Mouse (Mus musculus): ENCODE measurements around the gene Sfmbt1. TPM values are rescaled to one million over a fixed set of nuclear protein-coding genes. Genes with fewer than 3 reads are reported as not detected.

Gene Sfmbt1
- polyA plus RNA-seq, 1 experiment from 2014 or later, result 15.5 TPM

GRCm38 (mm10) chr14:30721850-30722249 lies 7.2 kb downstream of the Sfmbt1 start:
- H3K36me3 ChIP-seq, result no peaks in the 10 kb centered on the region
- no peak for ATAC-seq (ENCODE audit: low FRiP score, low read depth)
- H3K4me3 ChIP-seq, result no peak overlapping the region
- no peaks in the 10 kb centered on the region for H3K27me3 ChIP-seq
- no peak overlapping the region for H3K27ac ChIP-seq
- 88% methylated on average over 1 of the region's 1 CpGs for WGBS
- no peak overlapping the region for H3K9ac ChIP-seq
- peaks cover 3% of the 10 kb centered on the region for H3K4me1 ChIP-seq
- H3K9me3 ChIP-seq, result no peaks in the 10 kb centered on the region
- no peak overlapping the region for H3K4me2 ChIP-seq (replicated peaks)

GRCm38 (mm10) chr14:30722406-30722805 lies 7.8 kb downstream of the Sfmbt1 start:
- Histone ChIP-seq H3K9me3 (no peaks in the 10 kb centered on the region), H3K36me3 (no peaks in the 10 kb centered on the region), H3K27me3 (no peaks in the 10 kb centered on the region), H3K4me1 (no peaks in the 10 kb centered on the region), H3K4me2 (replicated peaks) (no peak overlapping the region), H3K27ac (no peak overlapping the region), H3K4me3 (no peak overlapping the region), H3K9ac (no peak overlapping the region)
- WGBS, result 88% methylated on average over 5 of the region's 5 CpGs
- no peak for ATAC-seq (ENCODE audit: low FRiP score, low read depth)

GRCm38 (mm10) chr14:30731896-30732295 lies 17.2 kb downstream of the Sfmbt1 start:
- Histone ChIP-seq H3K9me3 (no peaks in the 10 kb centered on the region), H3K4me1 (no peaks in the 10 kb centered on the region; the same call in 1 of the 2 replicates), H3K27ac (no peak overlapping the region), H3K4me2 (replicated peaks) (no peak overlapping the region), H3K27me3 (no peaks in the 10 kb centered on the region), H3K36me3 (no peaks in the 10 kb centered on the region), H3K4me3 (no peak overlapping the region), H3K9ac (no peak overlapping the region)
- 88% methylated on average over 3 of the region's 3 CpGs for WGBS
- no peak for ATAC-seq (ENCODE audit: low FRiP score, low read depth)

GRCm38 (mm10) chr14:30734665-30735064 lies 20.0 kb downstream of the Sfmbt1 start:
- H3K36me3 ChIP-seq, result no peaks in the 10 kb centered on the region
- 95% methylated on average over 5 of the region's 5 CpGs for WGBS
- H3K4me2 ChIP-seq (replicated peaks), result no peak overlapping the region
- ATAC-seq (ENCODE audit: low FRiP score, low read depth), result no peak
- no peak overlapping the region for H3K9ac ChIP-seq
- no peak overlapping the region for H3K27ac ChIP-seq
- no peaks in the 10 kb centered on the region; the same call in 1 of the 2 replicates for H3K4me1 ChIP-seq
- no peaks in the 10 kb centered on the region for H3K9me3 ChIP-seq
- no peak overlapping the region for H3K4me3 ChIP-seq
- no peaks in the 10 kb centered on the region for H3K27me3 ChIP-seq

- Histone ChIP-seq H3K4me1 (no peaks in the 10 kb centered on the region), H3K9me3 (no peaks in the 10 kb centered on the region), H3K4me3 (no peak overlapping the region), H3K4me2 (replicated peaks) (no peak overlapping the region), H3K36me3 (no peaks in the 10 kb centered on the region), H3K9ac (no peak overlapping the region), H3K27ac (no peak overlapping the region), H3K27me3 (no peaks in the 10 kb centered on the region)
- 65% methylated on average over 3 of the region's 3 CpGs for WGBS
- no peak for ATAC-seq (ENCODE audit: low FRiP score, low read depth)
Measured at GRCm38 (mm10) chr14:30735810-30736209, 21.2 kb downstream of the Sfmbt1 start.

GRCm38 (mm10) chr14:30736413-30736812 lies 21.8 kb downstream of the Sfmbt1 start:
- H3K9ac ChIP-seq, result no peak overlapping the region
- no peak for ATAC-seq (ENCODE audit: low FRiP score, low read depth)
- WGBS, result 92% methylated on average over 1 of the region's 1 CpGs
- no peak overlapping the region for H3K4me2 ChIP-seq (replicated peaks)
- H3K27ac ChIP-seq, result no peak overlapping the region
- no peak overlapping the region for H3K4me3 ChIP-seq
- H3K27me3 ChIP-seq, result no peaks in the 10 kb centered on the region
- H3K9me3 ChIP-seq, result no peaks in the 10 kb centered on the region
- H3K4me1 ChIP-seq, result no peaks in the 10 kb centered on the region
- H3K36me3 ChIP-seq, result no peaks in the 10 kb centered on the region

- no peak overlapping the region for H3K4me2 ChIP-seq (replicated peaks)
- 79% methylated on average over 3 of the region's 3 CpGs for WGBS
- H3K27me3 ChIP-seq, result no peaks in the 10 kb centered on the region
- no peak overlapping the region for H3K9ac ChIP-seq
- H3K4me1 ChIP-seq, result no peaks in the 10 kb centered on the region
- H3K27ac ChIP-seq, result no peak overlapping the region
- no peak for ATAC-seq (ENCODE audit: low FRiP score, low read depth)
- H3K4me3 ChIP-seq, result no peak overlapping the region
- no peaks in the 10 kb centered on the region; the same call in 1 of the 2 replicates for H3K36me3 ChIP-seq
- no peaks in the 10 kb centered on the region for H3K9me3 ChIP-seq
Measured at GRCm38 (mm10) chr14:30743891-30744290, 29.2 kb downstream of the Sfmbt1 start.

GRCm38 (mm10) chr14:30746160-30746559 lies 31.5 kb downstream of the Sfmbt1 start:
- no peaks in the 10 kb centered on the region for H3K9me3 ChIP-seq
- H3K9ac ChIP-seq, result no peak overlapping the region
- H3K4me2 ChIP-seq (replicated peaks), result no peak overlapping the region
- no peak overlapping the region for H3K27ac ChIP-seq
- ATAC-seq (ENCODE audit: low FRiP score, low read depth), result no peak
- no peaks in the 10 kb centered on the region for H3K27me3 ChIP-seq
- no peaks in the 10 kb centered on the region; the same call in 1 of the 2 replicates for H3K36me3 ChIP-seq
- no peak overlapping the region for H3K4me3 ChIP-seq
- WGBS, result 77% methylated on average over 1 of the region's 1 CpGs
- H3K4me1 ChIP-seq, result no peaks in the 10 kb centered on the region

- 86% methylated on average over 3 of the region's 3 CpGs for WGBS
- Histone ChIP-seq H3K4me1 (no peaks in the 10 kb centered on the region), H3K36me3 (no peaks in the 10 kb centered on the region), H3K9ac (no peak overlapping the region), H3K4me2 (replicated peaks) (no peak overlapping the region), H3K9me3 (no peaks in the 10 kb centered on the region), H3K27ac (no peak overlapping the region), H3K27me3 (no peaks in the 10 kb centered on the region), H3K4me3 (no peak overlapping the region)
- no peak for ATAC-seq (ENCODE audit: low FRiP score, low read depth)
Measured at GRCm38 (mm10) chr14:30757239-30757638, 42.6 kb downstream of the Sfmbt1 start.

GRCm38 (mm10) chr14:30761211-30761610 lies 46.6 kb downstream of the Sfmbt1 start:
- H3K27ac ChIP-seq, result no peak overlapping the region
- no peaks in the 10 kb centered on the region for H3K4me1 ChIP-seq
- H3K4me3 ChIP-seq, result no peak overlapping the region
- no peaks in the 10 kb centered on the region for H3K27me3 ChIP-seq
- no peaks in the 10 kb centered on the region for H3K9me3 ChIP-seq
- WGBS, result 88% methylated on average over 1 of the region's 1 CpGs
- no peak overlapping the region for H3K4me2 ChIP-seq (replicated peaks)
- 0 out of 2 replicates have a peak, but pooled peaks cover 2% of the 10 kb centered on the region for H3K36me3 ChIP-seq
- no peak for ATAC-seq (ENCODE audit: low FRiP score, low read depth)
- H3K9ac ChIP-seq, result no peak overlapping the region

GRCm38 (mm10) chr14:30762131-30762903 lies 47.7 kb downstream of the Sfmbt1 start:
- WGBS, result 87% methylated on average over 7 of the region's 7 CpGs
- ATAC-seq (ENCODE audit: low FRiP score, low read depth), result no peak

GRCm38 (mm10) chr14:30762904-30763568 lies 48.4 kb downstream of the Sfmbt1 start:
- H3K9ac ChIP-seq, result no peak overlapping the region
- no peak overlapping the region for H3K4me3 ChIP-seq
- H3K36me3 ChIP-seq, result peaks cover 7% of the 10 kb centered on the region
- no peaks in the 10 kb centered on the region for H3K4me1 ChIP-seq
- no peak overlapping the region for H3K27ac ChIP-seq
- no peaks in the 10 kb centered on the region for H3K27me3 ChIP-seq
- H3K4me2 ChIP-seq (replicated peaks), result no peak overlapping the region
- WGBS, result 67% methylated on average over 5 of the region's 5 CpGs
- ATAC-seq (ENCODE audit: low FRiP score, low read depth), result no peak
- H3K9me3 ChIP-seq, result no peaks in the 10 kb centered on the region

More at GRCm38 (mm10) chr14:30762131-30762903, 47.7 kb downstream of the Sfmbt1 start:
- Histone ChIP-seq H3K9me3 (no peaks in the 10 kb centered on the region), H3K27me3 (no peaks in the 10 kb centered on the region), H3K4me2 (replicated peaks) (no peak overlapping the region), H3K27ac (no peak overlapping the region), H3K4me1 (no peaks in the 10 kb centered on the region), H3K9ac (no peak overlapping the region), H3K36me3 (0 out of 2 replicates have a peak, but pooled peaks cover 2% of the 10 kb centered on the region), H3K4me3 (no peak overlapping the region)

Measured in limb, embryonic 13.5 days (tissue).